Comparison of ENCODE assay signal across 8 mouse cellular contexts in genomic region chr4:100777376-100778041, GRCm38 (mm10). TPM values are rescaled to one million over a fixed set of nuclear protein-coding genes. Genes with fewer than 3 reads are reported as not detected.
A peak's percentile ranks its signal among the peaks of the same experiment; 100 is the strongest.
DNase-seq lines count a peak whose midpoint lies in the region; ATAC-seq lines count a peak whose summit lies in the region.

No protein-coding gene starts in this region.

- peak; percentile 56 for DNase-seq in left cerebral cortex, postnatal 4 days
- no peak for DNase-seq in left cerebral cortex, adult 9 months (ENCODE audit: low spot score in 2 of 2)
- peak; percentile 68 for DNase-seq in retina, embryonic 14.5 days (ENCODE audit: low spot score)

- H3K27ac ChIP-seq in embryonic facial prominence, embryonic 12.5 days = peak overlapping the region; percentile 97
- H3K27ac ChIP-seq in heart, embryonic 11.5 days (ENCODE audit: low read depth, low read length) = peak overlapping the region; percentile 92
- H3K27ac ChIP-seq in kidney, embryonic 14.5 days (ENCODE audit: low read depth, low read length) = peak overlapping the region; percentile 95
- H3K27ac ChIP-seq in lung, embryonic 16.5 days (ENCODE audit: low read length) = peak overlapping the region; percentile 94

- H3K9ac ChIP-seq in embryonic facial prominence, embryonic 12.5 days = peak overlapping the region; percentile 96
- H3K9ac ChIP-seq in heart, embryonic 11.5 days (ENCODE audit: low read depth, low read length) = peak overlapping the region; percentile 92
- H3K9ac ChIP-seq in kidney, embryonic 14.5 days (ENCODE audit: low read depth, low read length) = peak overlapping the region; percentile 92
- H3K9ac ChIP-seq in lung, embryonic 16.5 days (ENCODE audit: low read length) = peak overlapping the region; percentile 90

- H3K4me3 ChIP-seq in embryonic facial prominence, embryonic 12.5 days = peak overlapping the region; percentile 85
- H3K4me3 ChIP-seq in heart, embryonic 11.5 days (ENCODE audit: low read depth, low read length) = peak overlapping the region; percentile 82
- H3K4me3 ChIP-seq in kidney, embryonic 14.5 days (ENCODE audit: low read length) = peak overlapping the region; percentile 83
- peak overlapping the region; percentile 96 for H3K4me3 ChIP-seq in lung, embryonic 16.5 days (ENCODE audit: low read length)

- H3K9me3 ChIP-seq in embryonic facial prominence, embryonic 12.5 days = 0 out of 2 replicates have a peak, but pooled peaks cover 2% of the 10 kb centered on the region
- H3K9me3 ChIP-seq in heart, embryonic 11.5 days (replicated peaks; ENCODE audit: control insufficient read depth, low read length) = no peaks in the 10 kb centered on the region
- H3K9me3 ChIP-seq in kidney, embryonic 14.5 days (ENCODE audit: control insufficient read depth, low read length) = no peaks in the 10 kb centered on the region
- no peaks in the 10 kb centered on the region for H3K9me3 ChIP-seq in lung, embryonic 16.5 days (ENCODE audit: control insufficient read depth, low read length)

- H3K4me1 ChIP-seq in embryonic facial prominence, embryonic 12.5 days = peaks cover 34% of the 10 kb centered on the region
- H3K4me1 ChIP-seq in heart, embryonic 11.5 days (ENCODE audit: control insufficient read depth, insufficient read depth, low read length) = peaks cover 9% of the 10 kb centered on the region; the same call in 1 of the 2 replicates
- H3K4me1 ChIP-seq in kidney, embryonic 14.5 days (ENCODE audit: control insufficient read depth, insufficient read depth, low read length) = peaks cover 22% of the 10 kb centered on the region
- peaks cover 34% of the 10 kb centered on the region for H3K4me1 ChIP-seq in lung, embryonic 16.5 days (replicated peaks; ENCODE audit: control insufficient read depth, insufficient read depth, low read length)

- H3K27me3 ChIP-seq in embryonic facial prominence, embryonic 12.5 days = no peaks in the 10 kb centered on the region
- H3K27me3 ChIP-seq in heart, embryonic 11.5 days (ENCODE audit: control insufficient read depth, insufficient read depth, low read length) = no peaks in the 10 kb centered on the region; the same call in 1 of the 2 replicates
- H3K27me3 ChIP-seq in kidney, embryonic 14.5 days (ENCODE audit: control insufficient read depth, insufficient read depth, low read length) = no peaks in the 10 kb centered on the region
- no peaks in the 10 kb centered on the region for H3K27me3 ChIP-seq in lung, embryonic 16.5 days (ENCODE audit: control insufficient read depth, insufficient read depth, low read depth, low read length)

- H3K4me2 ChIP-seq in embryonic facial prominence, embryonic 12.5 days (replicated peaks) = peak overlapping the region; percentile 71
- peak overlapping the region; percentile 92 for H3K4me2 ChIP-seq in heart, embryonic 11.5 days
- H3K4me2 ChIP-seq in kidney, embryonic 14.5 days (replicated peaks; ENCODE audit: low read depth, low read length) = peak overlapping the region; percentile 62
- H3K4me2 ChIP-seq in lung, embryonic 16.5 days (ENCODE audit: low read depth, low read length) = peak overlapping the region; percentile 84

- no peaks in the 10 kb centered on the region for H3K36me3 ChIP-seq in embryonic facial prominence, embryonic 12.5 days
- no peaks in the 10 kb centered on the region for H3K36me3 ChIP-seq in heart, embryonic 11.5 days (ENCODE audit: control insufficient read depth, insufficient read depth, low read length)
- no peaks in the 10 kb centered on the region for H3K36me3 ChIP-seq in kidney, embryonic 14.5 days (ENCODE audit: control insufficient read depth, insufficient read depth, low read length)
- no peaks in the 10 kb centered on the region for H3K36me3 ChIP-seq in lung, embryonic 16.5 days (ENCODE audit: control insufficient read depth, insufficient read depth, low read length)

- peak; percentile 44; the same call in 1 of the 2 replicates for ATAC-seq in embryonic facial prominence, embryonic 12.5 days (ENCODE audit: insufficient number of reproducible peaks, insufficient read depth, low FRiP score, low TSS enrichment)
- peak; percentile 56; the same call in 1 of the 2 replicates for ATAC-seq in heart, embryonic 11.5 days (replicated peaks; ENCODE audit: insufficient number of reproducible peaks, low FRiP score, low TSS enrichment)
- ATAC-seq in kidney, embryonic 14.5 days (ENCODE audit: low FRiP score, low TSS enrichment) = peak; percentile 65
- ATAC-seq in lung, embryonic 16.5 days (ENCODE audit: low read depth) = peak; percentile 40
- ATAC-seq in monocyte, adult 5-6 weeks (replicated peaks; ENCODE audit: insufficient number of reproducible peaks, low FRiP score, low TSS enrichment, poor library complexity, severe bottlenecking) = no peak

- WGBS in embryonic facial prominence, embryonic 12.5 days = under 1% methylated on average over 42 of the region's 42 CpGs
- under 1% methylated on average over 42 of the region's 42 CpGs for WGBS in heart, embryonic 11.5 days (ENCODE audit: insufficient replicate concordance)
- WGBS in kidney, embryonic 14.5 days = under 1% methylated on average over 39 of the region's 42 CpGs
- WGBS in lung, embryonic 16.5 days = under 1% methylated on average over 40 of the region's 42 CpGs

- intact Hi-C loops in left cerebral cortex, postnatal 4 days (cut with DNase I) = loop anchor here (5.0 kb wide), 2 partner anchors 210 to 370 kb away; no protein-coding TSS in a partner anchor

RNA-seq across cellular contexts. Expression of gene Cachd1, which starts 1.0 kb away (rescaled TPM):
- total RNA-seq in left cerebral cortex, postnatal 4 days (2021) = 10 to 100 TPM; 23.2 to 25.9 TPM
- polyA plus RNA-seq in embryonic facial prominence, embryonic 12.5 days (2016; fragmentation: Nextera tagmentation; extraction: Ambion mirVana) = 39.8 and 42.3 TPM in 2 replicates
- polyA plus RNA-seq in heart, embryonic 11.5 days (2014; fragmentation: Nextera tagmentation; extraction: Ambion mirVana) = 9.3 and 16.3 TPM in 2 replicates
- 18.7 and 25.0 TPM in 2 replicates for polyA plus RNA-seq in kidney, embryonic 14.5 days (2014; fragmentation: Nextera tagmentation; extraction: Ambion mirVana)
- polyA plus RNA-seq in lung, embryonic 16.5 days (2015; fragmentation: Nextera tagmentation; extraction: Ambion mirVana) = 9.0 and 10.5 TPM in 2 replicates
- total RNA-seq in monocyte, adult 5-6 weeks (2017) = 0.19 TPM in 1 of 3 replicates, not detected in the others

Comparison
In these comparisons a context has a peak if more than half of its experiments do, and no peak if none do; other contexts are left out.
1. DNase-seq: peak in left cerebral cortex, postnatal 4 days (single experiment) and retina, embryonic 14.5 days (single experiment); none in left cerebral cortex, adult 9 months (0 of 2).
2. Peak in every context shown above with its lines, with median percentiles within 50 percentile points of each other: H3K27ac ChIP-seq, H3K4me2 ChIP-seq, H3K4me3 ChIP-seq and H3K9ac ChIP-seq.